Mouse (Mus musculus) spleen, adult 12 weeks (tissue): ENCODE data around the gene Efhd2.

Experiments
- DNase-seq: peaks from one replicate; pipeline ENCODE4 v3.0.0; 2022; ENCODE audit warnings: low spot score

The Efhd2 gene

GRCm38 (mm10) chr4:141874601-141875460 lies at the start of gene Efhd2:
Gene Efhd2 (minus strand): TSS chr4:141874920.
- DNase-seq, result peak; percentile 57

DNA sequence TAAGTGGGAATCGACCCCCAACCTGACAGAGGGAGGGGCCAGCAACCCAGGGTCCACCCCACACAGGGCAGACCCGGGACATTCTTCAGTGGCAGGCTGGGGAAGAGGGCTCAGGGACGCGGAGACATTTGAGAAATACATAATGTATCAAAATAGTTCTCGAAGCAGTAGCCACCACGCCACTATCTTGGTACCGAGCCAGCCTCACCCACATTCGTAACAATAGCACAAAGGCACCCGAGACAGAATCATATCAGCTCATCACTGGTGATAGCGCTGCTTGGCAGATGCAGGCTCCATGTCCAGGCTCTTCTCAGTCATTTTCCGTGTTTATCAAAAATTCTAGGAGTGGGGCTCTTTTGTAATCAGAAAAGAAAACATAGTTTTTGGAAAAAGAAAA lies 49.2 kb upstream of the Efhd2 start:
- DNase-seq, result no peak

DNA sequence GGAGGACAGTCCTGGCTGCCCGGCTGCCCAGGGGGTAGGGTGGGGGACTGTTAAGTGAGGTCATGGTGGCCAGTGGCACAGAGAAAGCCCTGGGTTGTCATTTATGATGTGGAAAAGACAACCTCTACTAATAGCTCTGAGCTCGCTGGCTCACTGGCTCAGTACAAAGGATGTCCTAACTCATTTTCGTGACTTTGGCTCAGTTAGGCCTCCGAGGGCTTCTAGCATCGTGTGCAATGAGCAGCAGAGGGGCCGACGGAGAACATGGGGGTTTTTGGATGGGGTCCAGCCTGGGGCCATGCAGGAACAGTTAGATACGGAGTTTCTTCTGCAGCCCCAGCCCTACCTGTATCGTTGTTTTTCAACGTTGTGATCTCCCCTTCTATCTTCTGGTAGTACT lies 45.7 kb upstream of the Efhd2 start:
- no peak for DNase-seq

DNA sequence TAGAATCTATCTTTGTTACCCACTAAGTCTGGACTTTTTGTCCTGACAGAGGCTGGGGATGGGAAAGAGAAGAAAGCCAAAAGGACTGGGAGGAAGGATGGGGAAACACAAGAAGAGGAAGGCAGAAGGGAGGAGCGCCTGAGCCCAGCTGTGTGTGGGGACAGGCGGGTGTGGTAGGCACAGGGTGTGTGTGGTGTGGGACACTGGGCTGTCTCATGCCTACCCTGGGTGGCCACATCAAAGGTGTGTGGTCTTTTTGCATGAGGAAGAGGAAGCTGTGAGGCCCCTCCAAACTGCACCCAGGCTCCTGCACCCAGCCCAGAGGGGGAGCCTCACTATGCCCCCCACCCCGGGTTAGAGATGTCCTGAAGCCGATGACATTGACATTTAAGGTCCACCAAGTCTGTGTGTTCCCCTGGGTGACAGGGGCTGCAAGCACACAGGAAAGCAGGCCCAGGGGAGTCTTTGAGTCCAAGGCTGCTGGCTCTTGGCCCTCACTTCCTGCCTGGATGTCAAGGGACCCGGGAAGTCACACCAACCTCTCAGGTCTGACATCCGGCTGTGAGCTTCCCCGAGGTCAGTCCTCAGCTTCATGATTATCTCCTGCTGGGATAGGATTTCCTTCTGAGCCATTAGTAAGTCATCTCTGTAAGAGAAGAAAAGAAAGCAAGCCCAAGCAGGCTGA lies 43.2 kb upstream of the Efhd2 start:
- DNase-seq, result no peak

- DNase-seq, result no peak
Measured at GRCm38 (mm10) chr4:141914040-141914439, 39.3 kb upstream of the Efhd2 start.

DNA sequence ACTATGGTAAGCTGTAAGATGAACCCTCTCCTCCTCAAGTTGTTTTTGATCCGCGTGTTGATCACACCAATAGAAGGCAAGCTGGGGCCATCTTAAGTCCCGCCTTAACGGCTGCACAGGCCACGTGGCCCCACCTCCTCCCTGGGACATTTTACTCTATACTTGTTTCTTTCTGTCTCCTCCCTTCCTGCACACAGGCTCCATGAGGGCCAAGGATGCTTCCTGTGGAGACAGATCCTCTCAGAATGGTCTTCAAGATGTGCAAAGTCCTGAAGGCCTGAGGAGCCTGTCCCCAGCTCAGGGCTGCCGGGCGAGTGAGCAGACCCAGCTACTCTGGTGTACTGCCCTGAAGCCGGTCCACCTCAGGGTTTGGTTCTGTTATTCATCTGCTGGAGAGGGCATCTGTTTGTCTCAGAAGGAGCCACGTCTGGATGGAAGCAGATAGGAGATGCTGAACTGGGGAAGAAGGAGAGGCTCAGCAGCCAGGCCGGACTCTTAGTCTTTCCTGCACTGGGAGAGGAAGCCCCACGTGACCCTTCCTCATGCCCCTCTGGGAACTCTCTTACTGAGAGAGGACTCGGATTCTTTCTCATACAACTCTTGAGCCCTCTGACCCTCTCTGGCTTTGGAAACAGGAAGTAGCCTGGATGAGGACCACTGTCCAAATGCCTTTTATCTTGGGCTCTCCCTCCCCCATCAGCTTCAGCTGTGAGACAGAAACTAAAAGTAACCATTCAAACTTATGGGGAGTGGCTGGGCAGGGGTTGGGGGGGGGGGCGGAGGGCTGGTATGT lies 38.7 kb upstream of the Efhd2 start:
- no peak for DNase-seq

- DNase-seq, result no peak
Measured at GRCm38 (mm10) chr4:141904710-141905109, 30.0 kb upstream of the Efhd2 start.

GRCm38 (mm10) chr4:141902479-141902858 lies 27.7 kb upstream of the Efhd2 start:
- no peak for DNase-seq

GRCm38 (mm10) chr4:141901711-141902478 lies 27.2 kb upstream of the Efhd2 start:
- no peak for DNase-seq

- DNase-seq, result no peak
Measured at GRCm38 (mm10) chr4:141900421-141900820, 25.7 kb upstream of the Efhd2 start.

DNA sequence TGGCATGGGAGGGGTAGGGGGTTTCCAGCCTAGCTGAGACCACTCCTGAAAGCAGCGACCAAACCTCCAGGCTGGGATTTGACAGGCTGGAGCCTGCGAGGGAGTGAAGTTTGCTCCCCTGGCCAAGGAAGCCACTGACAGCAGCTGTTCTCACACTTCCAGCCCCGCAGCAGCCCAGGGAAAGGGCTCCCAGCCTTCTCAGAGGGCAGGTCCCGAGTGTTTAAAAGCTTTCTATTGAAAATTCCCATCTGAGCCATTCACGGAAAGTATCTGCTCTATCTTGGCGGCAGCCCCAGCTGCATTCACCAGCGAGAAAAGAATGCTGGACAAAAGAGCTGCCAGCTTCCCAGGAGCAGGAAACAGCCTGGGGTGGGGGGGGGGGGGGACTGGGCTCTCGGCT lies 25.2 kb upstream of the Efhd2 start:
- DNase-seq, result no peak

DNA sequence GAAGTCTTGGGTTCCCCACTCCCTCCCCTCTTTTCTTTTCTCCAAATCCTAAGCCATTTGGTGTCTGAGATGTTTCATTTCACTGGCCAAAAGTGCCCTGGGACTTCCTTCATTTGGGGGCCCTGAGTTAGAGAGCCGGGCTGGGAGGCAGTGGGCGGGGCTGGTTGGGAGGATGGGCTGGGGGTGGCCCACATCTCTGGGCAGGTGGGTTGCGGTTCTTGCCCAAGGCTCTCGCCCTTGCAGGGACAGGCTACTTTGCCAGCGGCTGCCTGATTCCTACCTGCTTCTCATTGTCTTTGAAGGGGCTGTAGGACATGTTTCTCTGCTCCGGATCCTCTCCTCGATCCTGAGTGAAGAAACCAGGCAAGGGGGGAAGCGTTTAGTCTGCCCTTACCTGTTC lies 24.2 kb upstream of the Efhd2 start:
- DNase-seq, result no peak

DNA sequence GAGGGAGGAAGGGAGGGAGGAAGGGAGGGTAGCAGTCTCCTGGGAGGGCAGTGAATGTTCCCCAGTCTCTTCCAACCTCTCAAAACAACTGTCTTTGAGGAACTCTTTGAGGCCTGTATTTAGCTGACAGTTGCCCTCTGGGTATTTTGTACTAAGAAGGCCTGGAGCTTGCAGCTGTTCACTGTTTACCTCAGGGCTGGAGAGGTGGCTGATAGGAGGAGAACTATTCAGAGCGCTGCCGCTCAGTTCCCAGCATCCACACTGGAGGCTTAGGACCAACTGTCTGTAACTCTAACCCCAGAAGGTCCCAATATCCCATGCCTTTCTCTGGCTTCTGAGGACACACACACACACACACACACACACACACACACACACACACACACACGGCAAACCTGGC lies 23.1 kb upstream of the Efhd2 start:
- DNase-seq, result no peak

- no peak for DNase-seq
Measured at GRCm38 (mm10) chr4:141897225-141897624, 22.5 kb upstream of the Efhd2 start.

GRCm38 (mm10) chr4:141895772-141896171 lies 21.1 kb upstream of the Efhd2 start:
- DNase-seq, result no peak

- no peak for DNase-seq
Measured at GRCm38 (mm10) chr4:141893157-141893784, 18.6 kb upstream of the Efhd2 start.

DNA sequence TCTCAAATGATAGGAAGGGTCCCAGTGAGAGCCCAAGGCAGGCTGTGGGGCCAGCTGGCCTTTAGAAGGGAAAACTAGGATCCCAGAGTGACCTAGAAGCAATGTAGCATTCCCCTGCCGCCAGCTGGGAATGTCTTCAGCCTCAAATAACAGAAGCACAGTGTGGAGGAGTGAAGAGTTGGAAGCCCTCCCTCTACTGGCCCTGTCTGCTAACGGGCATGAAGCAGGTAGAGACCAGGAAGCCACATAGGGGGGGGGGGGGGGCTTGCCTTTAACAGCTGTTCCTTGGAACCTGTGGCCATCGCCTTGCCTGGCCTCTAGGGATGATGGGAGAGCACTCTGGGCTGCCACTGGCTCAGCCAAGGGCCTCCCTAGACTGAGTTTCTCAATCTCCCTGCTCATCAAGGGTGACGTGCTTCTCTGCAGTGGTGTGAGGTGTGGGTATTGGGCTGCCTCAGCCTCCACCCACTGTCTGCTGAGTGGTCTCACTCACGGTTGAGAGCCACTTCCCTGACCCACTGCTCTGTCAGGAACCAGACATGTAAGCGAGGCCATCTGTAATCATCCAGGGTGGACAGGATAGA lies 11.8 kb upstream of the Efhd2 start:
- no peak for DNase-seq

GRCm38 (mm10) chr4:141885451-141885850 lies 10.7 kb upstream of the Efhd2 start:
- DNase-seq, result no peak

- no peak for DNase-seq
Measured at GRCm38 (mm10) chr4:141882858-141883257, 8.1 kb upstream of the Efhd2 start.

GRCm38 (mm10) chr4:141881950-141882349 lies 7.2 kb upstream of the Efhd2 start:
- DNase-seq, result no peak

DNA sequence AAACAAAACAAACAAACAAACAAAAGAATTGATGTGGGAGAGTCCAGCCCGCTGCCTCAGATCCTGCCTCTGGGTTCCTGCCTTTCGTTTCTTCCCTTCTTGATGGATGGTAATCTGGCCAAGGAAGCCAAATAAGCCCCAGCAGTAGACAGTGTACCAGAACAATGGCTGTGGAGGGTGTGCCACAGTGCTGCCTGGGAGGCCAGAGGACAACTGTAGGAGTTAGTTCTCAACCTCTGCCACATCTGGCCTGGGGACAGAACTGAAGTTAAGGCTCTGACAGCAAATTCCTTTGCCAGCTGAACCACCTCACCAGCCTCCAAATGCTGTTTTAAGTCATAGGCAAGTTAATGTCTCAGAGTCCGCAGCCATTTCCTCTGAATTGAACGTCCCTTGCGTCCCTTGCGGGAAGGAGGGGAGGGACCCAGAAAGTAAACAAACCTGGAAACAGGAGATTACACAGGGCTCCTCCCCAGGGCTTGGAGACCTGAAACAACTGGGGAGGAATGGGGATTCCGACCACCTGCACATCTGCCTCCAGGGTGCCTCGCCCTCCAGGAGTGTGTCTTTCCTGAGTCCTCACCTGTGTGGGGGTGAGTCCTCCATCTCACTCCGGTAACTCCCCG lies 6.7 kb upstream of the Efhd2 start:
- DNase-seq, result no peak
